Mouse (Mus musculus) cerebellum, adult 11-12 months (tissue): ENCODE results near the gene Ahnak.
"Not testable (repeated sequence)": the region's sequence is repeated elsewhere in the genome, so short reads cannot be mapped to it uniquely, and the experiment has no call there.

Experiments
- DNase-seq: peaks from one replicate; pipeline ENCODE4 v3.0.0; 2022

Gene Ahnak

DNA sequence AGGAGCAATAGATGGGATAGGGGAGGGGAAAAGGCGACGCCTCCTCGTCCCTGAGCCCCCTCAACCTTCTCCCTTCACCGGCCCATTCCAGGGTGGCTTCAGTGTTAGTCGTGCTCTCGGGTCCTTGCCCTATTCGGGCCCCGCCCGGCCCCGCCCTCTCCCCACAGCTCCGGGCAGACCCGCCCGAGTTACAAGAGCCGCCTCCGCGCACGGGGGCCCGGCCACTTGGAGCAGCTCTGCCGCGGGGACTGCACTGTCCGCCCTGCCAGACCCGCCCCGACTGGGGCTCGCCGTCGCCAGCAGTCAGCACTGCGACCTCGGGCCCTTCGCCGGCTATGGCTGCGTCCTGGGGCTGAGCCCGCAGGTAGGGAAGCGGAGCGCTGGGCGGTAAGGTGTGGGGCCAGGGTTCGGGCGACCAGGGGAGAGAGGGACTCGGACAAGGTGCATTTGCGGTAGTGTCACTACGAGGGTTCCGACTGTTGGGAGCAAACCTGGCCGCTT is at the start of gene Ahnak:
Ahnak (plus strand) TSS at position 219 of the 501 bp plus-strand sequence.
- DNase-seq, result no peak

DNA sequence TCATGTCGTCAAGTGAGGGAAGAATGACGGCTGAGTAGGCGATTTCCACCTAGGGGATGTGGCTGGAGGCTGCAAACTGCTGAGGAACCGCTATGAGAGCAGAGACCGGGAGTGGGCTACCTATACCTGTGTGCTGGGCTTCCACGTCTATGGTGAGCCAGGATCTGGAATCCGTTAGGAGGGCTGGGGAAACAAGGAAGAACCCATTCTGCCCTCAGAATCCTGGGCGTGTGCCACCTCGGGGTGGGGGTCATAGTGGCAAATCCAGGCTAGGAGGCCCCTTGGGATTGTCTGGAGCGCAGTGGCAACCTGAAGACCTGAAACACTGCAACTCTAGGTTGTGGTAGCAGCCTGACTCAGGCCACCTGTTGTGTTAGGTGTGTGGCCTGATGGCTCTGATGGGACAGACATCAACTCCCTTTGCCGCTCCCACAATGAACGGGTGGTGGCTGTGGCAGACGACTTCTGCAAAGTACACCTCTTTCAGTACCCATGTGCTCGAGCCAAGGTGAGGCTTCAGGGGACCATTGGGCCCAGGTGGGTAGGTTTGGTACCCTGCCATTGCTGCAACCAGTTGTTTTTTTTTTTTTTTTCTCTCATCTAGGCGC is 48.5 kb upstream of the Ahnak start:
- DNase-seq, result peak; percentile 73

DNA sequence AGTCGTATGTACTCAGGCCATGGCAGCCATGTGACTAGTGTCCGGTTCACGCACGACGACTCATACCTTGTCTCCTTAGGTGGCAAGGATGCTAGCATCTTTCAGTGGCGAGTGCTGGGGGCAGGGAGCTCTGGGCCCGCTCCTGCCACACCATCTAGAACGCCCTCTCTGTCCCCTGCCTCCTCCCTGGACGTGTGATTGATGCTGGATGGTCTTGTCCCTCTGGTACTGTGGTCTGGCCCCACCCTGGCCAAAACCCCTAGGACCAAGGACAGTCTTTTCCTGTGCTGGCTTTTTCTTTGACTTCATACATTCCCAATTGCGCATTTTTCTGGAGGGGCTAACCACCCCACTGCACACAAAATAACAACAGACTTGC is 48.0 kb upstream of the Ahnak start:
- DNase-seq, result peak; percentile 69

DNA sequence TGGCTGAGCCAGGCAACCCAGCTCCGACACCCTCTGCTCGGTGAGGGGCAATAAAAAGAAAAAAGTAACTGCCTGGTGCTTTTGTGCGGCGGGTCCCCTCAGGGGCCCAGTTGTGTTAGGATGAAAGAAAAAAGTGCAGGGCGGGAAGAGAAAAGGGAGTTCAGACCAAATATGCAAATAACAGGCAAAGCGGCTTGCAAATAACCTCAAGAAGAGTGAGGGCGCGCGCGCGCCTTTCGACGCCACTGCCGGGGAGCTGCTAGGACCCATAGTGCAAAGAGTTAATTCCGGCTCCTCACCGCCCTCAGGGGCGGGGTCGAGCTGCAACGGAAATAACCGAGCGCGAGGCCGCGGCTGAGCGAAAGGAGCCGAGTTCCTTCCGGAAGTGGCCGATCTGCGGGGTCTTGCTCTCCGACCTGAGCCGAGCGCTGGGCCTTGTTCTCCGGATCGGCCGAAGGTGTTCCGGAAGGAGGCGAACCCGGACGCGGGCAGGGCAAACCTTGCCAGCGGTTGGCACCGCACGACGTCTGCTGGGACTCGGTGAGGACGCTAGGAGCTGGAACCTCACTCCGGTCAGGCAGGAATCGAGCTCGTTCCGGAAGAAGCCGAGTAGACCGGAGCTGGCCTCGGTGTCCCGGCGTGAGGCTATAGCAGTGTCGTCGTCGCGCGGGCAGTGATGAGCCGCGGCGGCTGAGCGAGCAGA is 47.4 kb upstream of the Ahnak start, which contains the start of gene Mta2:
Mta2 (plus strand) TSS at position 361 of the 703 bp plus-strand sequence.
- DNase-seq, result peak; percentile 97

DNA sequence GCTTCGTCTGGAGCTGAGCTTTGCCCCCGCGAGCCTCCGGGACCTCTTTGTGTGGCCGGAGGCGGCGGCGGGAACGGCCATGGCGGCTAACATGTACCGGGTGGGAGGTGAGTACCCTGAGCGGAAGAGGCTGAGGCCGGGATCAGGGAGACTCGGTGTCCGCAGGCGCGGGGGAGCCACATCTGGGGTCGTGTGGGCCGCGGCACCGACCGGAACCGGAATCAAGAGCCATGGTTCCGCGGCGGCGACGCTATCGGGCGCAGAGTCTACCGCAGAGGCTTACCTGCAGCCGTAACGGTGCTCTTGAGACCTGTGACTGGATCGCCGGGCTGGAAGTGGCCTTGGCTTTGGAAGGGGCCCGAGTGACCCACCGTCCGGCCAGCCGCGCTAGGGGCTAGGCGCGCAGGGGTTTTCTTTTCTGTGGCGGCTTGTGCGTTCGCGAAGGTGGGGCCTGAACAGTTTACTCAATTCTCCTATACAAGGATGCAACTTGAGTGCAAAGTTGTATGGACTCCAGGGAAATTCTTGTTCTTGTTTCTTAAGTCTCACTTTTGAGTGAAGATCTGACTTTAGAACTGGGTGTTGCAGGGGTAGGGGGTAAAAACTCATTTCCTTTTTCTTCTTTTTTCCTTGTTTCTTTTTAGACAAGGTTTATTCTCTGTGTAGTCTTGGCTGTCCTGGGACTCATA is 46.7 kb upstream of the Ahnak start:
- no peak for DNase-seq

DNA sequence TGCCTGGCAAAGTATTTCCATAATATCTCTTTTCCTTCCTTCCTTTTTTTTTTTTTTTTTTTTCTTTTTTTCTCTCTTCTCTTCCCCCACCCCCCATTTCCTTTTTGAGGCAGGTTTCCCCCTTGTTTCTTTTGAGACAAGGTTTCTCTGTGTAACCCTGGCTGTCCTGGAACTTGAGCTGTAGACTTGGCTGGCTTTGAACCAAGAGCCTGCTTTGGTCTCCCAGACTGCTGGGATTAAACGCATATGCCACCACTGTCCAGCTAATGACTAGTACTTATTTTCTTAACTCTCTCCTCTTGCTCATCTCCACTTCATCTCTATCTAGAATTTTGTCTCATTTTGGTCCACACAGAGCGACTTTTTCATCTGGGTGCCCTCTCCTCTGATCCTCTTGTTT is 46.0 kb upstream of the Ahnak start:
- no peak for DNase-seq

DNA sequence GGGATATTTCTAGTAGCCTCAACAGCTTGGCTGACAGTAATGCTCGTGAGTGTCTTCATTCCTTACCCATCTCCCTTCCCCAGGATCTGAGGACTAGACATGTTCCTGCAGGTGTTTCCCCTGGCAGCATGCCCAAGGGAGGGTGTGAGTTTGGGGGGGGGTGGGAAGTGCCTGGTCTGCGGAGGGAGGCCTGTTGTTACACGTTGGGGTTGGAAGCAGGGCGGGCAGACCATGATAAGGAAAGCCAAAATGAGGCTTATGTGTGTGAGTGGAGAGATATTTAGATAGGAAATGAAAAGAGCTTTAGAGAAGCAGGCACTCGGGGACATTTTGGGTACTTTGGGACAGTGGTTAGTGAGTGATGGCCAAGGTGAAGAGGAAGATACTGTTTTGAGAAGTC is 45.0 kb upstream of the Ahnak start:
- DNase-seq, result no peak

DNA sequence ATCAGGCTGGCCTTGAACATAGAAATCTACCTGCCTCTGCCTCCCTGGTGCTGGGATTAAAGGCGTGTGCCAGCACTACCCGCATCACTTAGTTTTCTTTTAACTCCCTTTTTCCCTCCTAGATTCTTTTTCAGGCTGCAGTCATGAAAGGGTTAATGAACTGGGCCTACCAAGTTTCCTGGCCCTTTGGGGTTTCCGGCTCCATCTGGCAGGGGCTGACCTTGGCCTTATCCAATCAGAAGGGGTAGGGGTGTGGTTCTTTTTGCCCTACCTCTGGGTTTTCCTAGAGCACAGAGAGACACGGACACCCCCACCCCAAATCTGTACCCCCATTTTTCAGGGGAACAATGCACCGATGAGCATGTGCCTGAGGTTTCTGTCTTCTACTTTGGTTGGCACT is 44.3 kb upstream of the Ahnak start:
- no peak for DNase-seq

DNA sequence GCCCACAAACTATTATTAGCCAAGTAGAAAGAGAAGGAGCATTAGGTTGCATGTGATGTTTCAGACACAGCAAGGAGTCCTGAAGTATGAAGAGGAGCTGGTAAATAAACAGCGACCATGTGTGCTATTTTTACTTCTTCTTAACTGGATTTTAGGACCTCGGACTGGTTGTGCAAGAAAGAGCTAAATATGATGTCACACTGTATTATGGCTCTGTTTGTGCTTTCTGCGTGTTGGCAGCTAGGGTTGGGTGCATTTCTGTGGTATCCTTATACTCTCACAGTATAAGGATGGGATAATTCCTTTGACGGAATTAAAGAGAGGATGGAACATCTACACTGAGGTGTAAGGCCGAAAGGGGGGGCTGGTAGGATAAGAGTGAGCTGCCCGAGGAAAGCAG is 43.8 kb upstream of the Ahnak start:
- DNase-seq, result no peak

DNA sequence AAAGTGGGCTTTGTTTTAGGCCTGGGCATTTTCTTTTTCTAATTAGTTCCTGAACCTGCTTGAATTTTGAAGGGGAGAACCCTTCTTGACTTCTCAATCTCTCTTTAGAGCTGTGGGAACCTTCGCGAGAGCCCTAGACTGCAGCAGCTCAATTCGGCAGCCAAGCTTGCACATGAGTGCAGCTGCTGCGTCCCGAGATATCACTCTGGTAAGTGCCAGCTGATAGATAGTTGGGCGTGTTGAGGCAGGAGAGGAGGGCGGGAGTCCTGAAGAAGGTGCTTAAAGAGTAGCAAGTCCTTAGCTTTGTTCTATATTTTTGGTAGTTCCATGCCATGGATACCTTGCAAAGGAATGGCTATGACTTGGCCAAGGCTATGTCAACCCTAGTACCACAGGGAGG is 42.2 kb upstream of the Ahnak start:
- no peak for DNase-seq

DNA sequence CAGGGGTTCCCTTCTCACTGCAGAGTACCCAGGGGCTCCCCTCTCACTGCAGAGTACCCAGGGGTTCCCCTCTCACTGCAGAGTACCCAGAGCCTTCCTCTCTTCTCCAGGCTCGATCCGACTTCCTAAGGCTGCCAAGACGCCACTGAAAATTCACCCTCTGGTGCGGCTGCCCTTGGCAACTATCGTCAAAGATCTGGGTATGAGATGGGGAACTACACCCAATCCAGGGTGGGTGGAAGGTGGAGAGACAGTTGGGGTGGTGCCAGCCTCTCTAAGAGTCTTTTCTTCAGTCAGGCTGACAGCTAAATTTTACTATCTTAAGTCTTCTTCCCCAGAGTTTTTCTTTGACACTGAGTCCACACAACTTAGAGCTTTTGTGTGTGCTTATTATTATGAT is 38.9 kb upstream of the Ahnak start:
- DNase-seq, result no peak

DNA sequence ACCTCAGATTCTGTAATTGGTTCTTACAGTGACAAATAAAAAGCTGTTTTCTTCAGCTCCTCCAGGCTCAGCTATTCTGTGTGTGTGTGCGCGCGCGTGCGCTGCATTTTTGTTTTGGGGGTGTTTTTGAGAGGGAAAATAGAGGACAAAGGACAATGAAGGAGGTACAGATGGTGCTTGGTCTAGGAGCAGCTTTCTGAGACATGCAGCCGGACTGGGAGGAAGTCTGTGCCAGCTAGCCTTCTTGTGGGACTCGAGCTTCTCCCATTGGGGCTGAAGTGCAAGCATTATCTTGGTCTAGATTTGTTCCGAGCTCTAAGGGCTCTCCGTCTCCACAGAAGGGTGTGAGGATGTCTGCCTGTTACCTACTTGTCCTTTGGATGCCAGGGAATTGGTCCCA is 36.8 kb upstream of the Ahnak start:
- no peak for DNase-seq

DNA sequence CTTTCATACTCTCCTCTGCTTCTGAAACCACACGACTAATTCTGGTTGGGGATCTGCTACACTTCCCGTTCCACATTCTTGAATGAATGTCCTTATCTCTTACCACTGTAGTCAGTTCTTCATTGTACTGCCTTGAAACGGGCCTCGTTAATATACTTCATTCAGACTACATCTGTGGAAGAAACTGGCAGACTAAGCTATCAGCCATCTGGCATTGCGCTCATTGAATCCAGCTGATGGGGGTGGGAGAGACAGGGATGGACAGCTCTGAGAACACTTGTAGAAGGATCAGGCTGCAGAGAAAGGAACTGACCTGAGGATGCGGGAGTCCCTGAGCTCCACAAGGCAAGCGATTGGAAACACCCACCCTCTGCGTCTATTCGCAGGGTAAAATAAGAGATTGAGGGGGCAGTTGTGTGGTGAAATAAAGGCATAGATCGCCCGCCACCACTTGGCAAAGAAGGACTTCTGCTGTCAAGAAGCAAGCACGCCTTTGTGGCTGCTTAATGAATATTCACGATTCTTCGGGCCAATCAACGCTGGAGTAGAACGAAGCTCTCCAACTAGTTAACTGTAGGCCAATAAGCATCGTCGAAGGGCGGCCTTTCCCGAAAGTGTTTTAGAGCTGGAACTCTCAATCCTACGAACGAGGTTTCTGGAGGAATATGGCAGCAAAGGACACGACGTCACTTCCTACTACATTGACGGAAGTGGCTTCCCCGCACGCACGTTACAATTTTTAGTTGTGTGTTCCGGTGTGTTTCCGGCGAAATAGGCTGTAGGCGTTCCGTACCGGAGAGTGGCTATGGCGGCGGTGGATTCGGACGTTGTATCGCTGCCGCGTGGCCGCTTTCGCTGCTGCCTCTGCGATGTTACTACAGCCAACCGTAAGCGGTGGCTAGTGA is 35.7 kb upstream of the Ahnak start, which contains the start of gene Tut1:
Tut1 (plus strand) TSS at position 713 of the 905 bp plus-strand sequence.
- peak; percentile 91 for DNase-seq

DNA sequence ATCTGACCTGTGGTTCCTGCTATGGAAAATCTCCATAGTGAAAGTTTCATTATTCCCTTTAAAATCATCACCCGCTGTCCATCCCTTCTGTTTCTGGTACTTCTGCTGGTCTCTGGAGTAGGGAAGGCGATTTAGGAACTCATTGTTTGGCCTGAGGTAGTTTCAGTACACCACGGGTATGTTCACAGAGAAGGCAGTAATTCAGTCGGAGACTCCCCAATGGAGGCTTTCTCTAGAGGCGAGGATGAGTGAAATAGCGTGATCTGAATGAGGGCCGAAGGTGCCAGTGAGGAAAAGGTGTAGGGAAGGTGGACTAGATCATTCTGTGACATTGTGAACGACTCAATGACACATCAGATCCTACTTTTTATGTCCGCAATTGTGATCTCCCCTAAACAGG is 34.9 kb upstream of the Ahnak start:
- no peak for DNase-seq

DNA sequence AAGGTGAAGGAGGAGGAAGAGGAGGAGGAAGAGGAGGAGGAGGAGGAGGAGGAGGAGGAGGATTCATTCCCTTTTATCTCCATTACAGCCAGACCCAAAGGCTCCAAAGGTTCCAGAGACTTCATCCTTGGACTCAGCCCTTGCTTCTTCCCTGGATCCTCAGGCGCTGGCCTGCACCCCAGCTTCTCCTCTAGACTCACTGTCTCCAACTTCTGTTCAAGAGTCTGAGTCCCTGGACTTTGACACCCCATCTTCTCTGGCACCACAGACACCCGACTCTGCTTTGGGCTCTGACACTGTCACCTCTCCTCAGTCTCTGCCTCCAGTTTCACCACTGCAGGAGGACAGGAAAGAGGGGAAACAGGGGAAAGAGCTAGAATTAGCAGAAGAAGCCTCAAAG is 26.8 kb upstream of the Ahnak start:
- DNase-seq, result no peak

DNA sequence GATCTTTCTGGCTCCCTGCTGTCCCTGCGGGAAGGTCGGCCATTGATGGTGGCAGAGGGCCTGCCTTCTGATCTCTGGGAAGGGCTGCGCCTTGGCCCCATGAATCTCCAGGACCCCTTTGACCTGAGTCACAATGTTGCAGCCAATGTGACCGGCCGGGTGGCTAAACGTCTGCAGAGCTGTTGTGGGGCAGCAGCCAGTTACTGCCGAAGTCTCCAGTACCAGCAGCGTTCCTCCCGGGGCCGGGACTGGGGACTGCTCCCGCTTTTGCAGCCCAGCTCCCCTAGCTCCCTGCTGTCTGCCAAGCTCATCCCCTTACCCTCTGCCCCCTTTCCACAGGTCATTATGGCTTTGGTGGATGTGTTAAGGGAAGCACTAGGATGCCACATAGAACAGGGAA is 24.0 kb upstream of the Ahnak start:
- peak; percentile 63 for DNase-seq

DNA sequence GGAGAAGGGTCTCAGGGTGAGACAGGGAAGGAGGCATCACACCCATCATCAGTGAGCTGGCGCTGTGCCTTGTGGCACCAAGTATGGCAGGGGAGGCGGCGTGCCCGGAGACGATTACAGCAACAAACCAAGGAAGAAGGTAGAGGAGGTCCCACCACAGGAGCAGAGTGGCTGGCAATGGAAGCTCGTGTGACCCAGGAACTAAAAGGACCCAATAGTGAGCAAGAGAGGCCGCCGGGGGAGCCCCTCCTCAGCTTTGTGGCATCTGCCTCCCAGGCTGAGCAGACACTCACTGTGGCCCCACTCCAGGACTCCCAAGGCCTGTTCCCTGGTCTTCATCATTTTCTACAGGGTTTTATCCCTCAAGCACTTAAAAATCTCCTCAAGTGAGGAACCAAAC is 23.3 kb upstream of the Ahnak start:
- DNase-seq, result peak; percentile 76

DNA sequence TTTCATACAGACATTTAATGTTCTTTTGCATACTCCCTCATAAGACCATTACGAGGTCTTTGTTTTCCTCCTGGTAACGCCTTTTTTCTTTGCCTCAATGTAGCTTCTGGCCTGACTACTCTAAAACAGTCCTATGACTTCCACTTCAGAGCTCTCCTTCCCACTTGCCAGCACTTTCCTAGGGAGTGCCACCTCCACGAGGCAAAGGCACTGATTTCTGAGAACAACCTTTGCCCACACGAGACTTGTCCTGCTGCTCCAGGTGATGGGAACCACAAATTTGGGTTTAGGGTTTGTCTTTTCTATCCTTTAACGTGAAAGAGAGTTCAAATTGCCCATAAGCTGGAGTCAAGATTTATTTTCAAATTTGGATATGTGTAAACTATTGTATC is 22.9 kb upstream of the Ahnak start:
- no peak for DNase-seq

DNA sequence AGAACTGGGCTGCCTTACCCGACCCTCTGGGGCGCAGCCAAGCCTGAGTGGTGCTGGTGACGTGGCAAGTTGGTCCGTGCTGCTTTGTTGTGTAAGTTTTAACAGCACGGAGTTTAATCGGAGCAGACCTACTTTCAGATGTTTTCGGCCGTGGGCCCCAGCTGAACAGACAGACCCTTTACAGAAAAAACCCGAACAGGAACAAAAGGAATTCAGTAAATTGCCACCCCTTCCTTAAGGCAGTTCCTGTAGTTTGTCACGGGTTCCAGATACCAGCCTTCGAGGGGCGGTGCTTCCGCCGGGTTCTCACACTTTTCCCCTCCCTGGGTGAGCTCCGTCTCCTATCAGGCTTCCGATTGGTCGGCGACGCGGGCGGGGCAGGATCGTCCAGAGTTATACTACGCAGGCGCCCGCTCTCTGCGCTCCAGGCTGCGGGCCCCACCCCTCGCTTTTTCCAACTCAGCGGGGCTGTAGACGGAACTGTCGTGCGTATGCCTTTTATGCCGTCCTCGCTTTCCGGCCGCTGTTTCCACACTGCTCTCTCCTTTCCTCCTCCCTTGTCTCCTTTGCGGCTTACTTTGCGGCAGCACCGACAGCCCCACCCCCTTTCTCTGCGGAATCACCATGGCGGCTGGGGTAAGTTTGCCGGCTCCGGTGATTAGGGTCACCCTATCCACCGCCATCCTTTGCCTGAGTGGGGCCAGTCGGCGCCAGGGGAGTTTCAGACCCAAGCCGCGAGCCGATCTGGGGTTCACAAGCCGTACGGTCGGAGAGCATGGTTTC is 22.3 kb upstream of the Ahnak start, which contains the start of gene Eef1g:
Eef1g (plus strand) TSS at position 452 of the 783 bp plus-strand sequence.
- DNase-seq, result peak; percentile 100

DNA sequence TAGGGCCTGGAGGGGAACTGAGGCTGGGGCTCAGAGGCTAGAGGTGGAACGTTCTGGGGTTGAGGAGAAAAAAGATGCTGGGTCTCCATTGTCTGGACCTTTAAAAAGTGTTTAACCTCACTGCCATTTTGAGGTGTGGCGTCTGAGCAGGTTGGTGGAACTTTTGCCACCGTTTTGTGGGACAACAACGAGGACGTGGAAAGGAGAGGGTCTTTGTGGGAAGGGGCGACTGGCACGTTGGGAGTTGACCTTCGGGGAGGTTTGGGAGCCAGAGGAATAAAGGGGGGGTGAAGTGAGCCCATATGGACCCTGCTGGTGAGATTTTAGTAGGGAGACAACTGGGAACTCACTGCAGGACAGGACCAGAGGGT is 21.7 kb upstream of the Ahnak start:
- no peak for DNase-seq

DNA sequence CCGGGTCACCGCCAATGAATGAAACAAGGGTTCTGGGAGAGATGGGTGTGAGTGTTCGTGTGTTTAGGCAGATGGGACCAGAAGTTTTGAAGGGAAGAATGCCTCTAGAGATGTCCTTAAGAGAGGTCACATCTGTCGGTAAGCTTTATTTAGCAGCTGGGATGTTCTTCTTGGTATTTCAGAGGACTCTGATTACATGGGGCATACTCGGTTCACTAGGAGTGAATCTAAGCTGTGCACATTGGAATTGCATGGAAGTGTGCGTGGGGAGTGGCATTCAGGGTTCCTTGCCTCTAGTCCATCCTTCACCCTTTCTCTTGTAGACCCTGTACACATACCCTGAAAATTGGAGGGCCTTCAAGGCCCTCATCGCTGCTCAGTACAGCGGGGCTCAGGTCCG is 21.2 kb upstream of the Ahnak start:
- DNase-seq, result no peak

DNA sequence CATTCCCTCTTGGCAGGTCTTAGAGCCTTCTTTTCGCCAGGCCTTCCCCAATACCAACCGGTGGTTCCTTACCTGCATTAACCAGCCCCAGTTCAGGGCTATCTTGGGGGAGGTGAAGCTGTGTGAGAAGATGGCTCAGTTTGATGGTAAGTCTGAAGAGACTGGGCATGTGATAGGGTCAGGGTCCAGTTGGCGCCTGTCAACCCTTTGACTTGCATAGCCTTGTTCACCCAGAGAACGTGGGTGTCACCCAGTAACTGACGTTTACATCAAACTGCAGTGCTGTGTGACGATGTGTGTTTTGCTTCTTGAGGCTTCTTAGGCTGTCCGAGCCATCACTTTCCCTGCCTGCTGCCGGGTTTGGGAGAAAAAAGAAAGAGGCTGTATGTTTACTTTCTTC is 16.6 kb upstream of the Ahnak start:
- DNase-seq, result not testable (repeated sequence)
